Mouse (Mus musculus): Measurements from ENCODE around the gene Otud5. TPM values are rescaled to one million over a fixed set of nuclear protein-coding genes. Genes with fewer than 3 reads are reported as not detected.

Gene Otud5
- polyA plus RNA-seq (2017; shearing (Covaris generic)), result 22.0 TPM

GRCm38 (mm10) chrX:7841163-7842162 lies at the start of gene Otud5:
Gene Otud5 (plus strand): TSS chrX:7841364.

GRCm38 (mm10) chrX:7821865-7822779 lies 19.0 kb upstream of the Otud5 start, which contains the start of gene Kcnd1:
Gene Kcnd1 (plus strand): TSS chrX:7822289.

GRCm38 (mm10) chrX:7878007-7878419 lies 36.8 kb downstream of the Otud5 start, which contains the start of gene Pim2:
Gene Pim2 (plus strand): TSS chrX:7878262.

DNA sequence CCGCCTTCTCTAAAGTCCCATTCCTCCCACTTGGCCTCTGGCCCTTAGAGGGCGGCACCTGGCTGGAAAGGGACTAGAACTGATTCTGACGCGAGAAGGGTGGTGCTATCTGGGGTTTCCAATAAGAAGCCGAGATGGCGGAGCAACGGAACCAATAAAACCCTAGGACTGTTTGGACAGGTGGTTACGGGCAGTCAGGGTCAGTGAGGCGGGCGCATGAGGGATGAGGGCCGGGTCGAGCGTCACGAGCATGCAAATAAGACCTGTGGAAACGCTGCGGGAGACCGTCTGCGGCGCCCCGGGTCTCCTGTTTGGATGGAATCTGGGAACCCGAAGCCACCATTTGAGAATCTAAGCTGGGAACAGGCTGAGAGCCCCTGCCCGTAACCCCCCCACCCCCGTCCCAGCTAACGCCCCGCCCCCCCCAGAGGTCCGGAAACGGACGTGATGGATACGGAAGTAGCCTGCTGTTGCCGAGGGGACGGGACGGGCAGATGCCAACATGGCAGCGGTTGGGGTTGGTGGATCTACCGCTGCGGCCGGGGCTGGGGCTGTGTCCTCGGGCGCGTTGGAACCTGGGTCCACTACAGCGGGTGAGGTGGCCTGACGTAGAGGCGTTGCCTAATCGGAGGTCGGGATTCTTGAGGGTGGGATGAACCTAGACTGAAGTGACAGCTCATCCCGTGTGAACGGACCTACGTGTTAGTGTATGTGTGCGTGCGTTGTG lies 42.8 kb downstream of the Otud5 start, which contains the start of gene Slc35a2:
Slc35a2 (plus strand) TSS at position 188 of the 727 bp plus-strand sequence.

GRCm38 (mm10) chrX:7898880-7899874 lies 58.0 kb downstream of the Otud5 start, which contains the start of the genes Pqbp1 and Timm17b:
Gene Pqbp1 (minus strand): TSS chrX:7899269.
Gene Timm17b (plus strand): TSS chrX:7899357.

GRCm38 (mm10) chrX:7907735-7908134 lies 66.6 kb downstream of the Otud5 start, which contains the start of gene Gm10491:
Gene Gm10491 (minus strand): TSS chrX:7907835.

DNA sequence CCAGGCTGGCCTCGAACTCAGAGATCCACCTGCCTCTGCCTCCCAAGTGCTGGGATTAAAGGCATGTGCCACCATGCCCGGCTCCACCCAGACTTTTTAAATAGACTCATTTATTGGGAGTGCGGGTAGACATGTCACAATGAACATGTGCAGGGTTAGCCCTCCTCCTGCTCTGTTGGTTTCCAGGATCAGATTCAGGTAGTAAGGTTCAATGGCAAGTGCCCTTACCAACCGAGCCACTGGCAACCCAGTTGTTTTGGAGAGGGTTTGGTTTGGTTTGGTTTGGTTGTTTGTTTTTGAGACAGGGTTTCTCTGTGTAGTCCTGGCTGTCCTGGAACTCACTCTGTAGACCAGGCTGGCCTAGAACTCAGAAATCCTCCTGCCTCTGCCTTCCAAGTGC lies 68.1 kb downstream of the Otud5 start, which contains the start of gene Gm10490:
Gm10490 (plus strand) TSS at position 301 of the 400 bp plus-strand sequence.

GRCm38 (mm10) chrX:7919601-7920383 lies 78.6 kb downstream of the Otud5 start, which contains the start of gene Pcsk1n:
Gene Pcsk1n (plus strand): TSS chrX:7919822.

Other genes starting within 250 kb of the Otud5 start
- gene Ccdc22, start 235.8 kb upstream of the Otud5 start, polyA plus RNA-seq (2017; shearing (Covaris generic)), result 30.6 TPM
- gene Cacna1f, start 234.3 kb upstream of the Otud5 start, polyA plus RNA-seq (2017; shearing (Covaris generic)), result not detected
- 18.7 TPM for gene Syp, start 202.9 kb upstream of the Otud5 start, polyA plus RNA-seq (2017; shearing (Covaris generic))
- gene Prickle3, start 184.1 kb upstream of the Otud5 start, polyA plus RNA-seq (2017; shearing (Covaris generic)), result 43.5 TPM
- 122 TPM for gene Plp2, start 170.0 kb upstream of the Otud5 start, polyA plus RNA-seq (2017; shearing (Covaris generic))
- not detected for gene Magix, start 160.1 kb upstream of the Otud5 start, polyA plus RNA-seq (2017; shearing (Covaris generic))
- 87.5 TPM for gene Gpkow, start 144.2 kb upstream of the Otud5 start, polyA plus RNA-seq (2017; shearing (Covaris generic))
- gene Wdr45, start 127.0 kb upstream of the Otud5 start, polyA plus RNA-seq (2017; shearing (Covaris generic)), result 79.9 TPM
- not detected for gene Gm45208, start 119.1 kb upstream of the Otud5 start, polyA plus RNA-seq (2017; shearing (Covaris generic))
- gene Praf2, start 112.9 kb upstream of the Otud5 start, polyA plus RNA-seq (2017; shearing (Covaris generic)), result 40.0 TPM
- 0.29 TPM for gene Ccdc120, start 90.5 kb upstream of the Otud5 start, polyA plus RNA-seq (2017; shearing (Covaris generic))
- gene Tfe3, start 78.8 kb upstream of the Otud5 start, polyA plus RNA-seq (2017; shearing (Covaris generic)), result 55.8 TPM
- gene Gripap1, start 51.6 kb upstream of the Otud5 start, polyA plus RNA-seq (2017; shearing (Covaris generic)), result 120 TPM
- 1.6 TPM for gene Kcnd1, start 19.1 kb upstream of the Otud5 start, polyA plus RNA-seq (2017; shearing (Covaris generic))
- 85.7 TPM for gene Pim2, start 36.9 kb downstream of the Otud5 start, polyA plus RNA-seq (2017; shearing (Covaris generic))
- gene Slc35a2, start 42.7 kb downstream of the Otud5 start, polyA plus RNA-seq (2017; shearing (Covaris generic)), result 44.9 TPM
- gene Pqbp1, start 57.9 kb downstream of the Otud5 start, polyA plus RNA-seq (2017; shearing (Covaris generic)), result 158 TPM
- gene Timm17b, start 58.0 kb downstream of the Otud5 start, polyA plus RNA-seq (2017; shearing (Covaris generic)), result 162 TPM
- not detected for gene Gm10491, start 66.5 kb downstream of the Otud5 start, polyA plus RNA-seq (2017; shearing (Covaris generic))
- gene Gm10490, start 68.2 kb downstream of the Otud5 start, polyA plus RNA-seq (2017; shearing (Covaris generic)), result not detected
- gene Pcsk1n, start 78.5 kb downstream of the Otud5 start, polyA plus RNA-seq (2017; shearing (Covaris generic)), result not detected
- gene Eras, start 87.2 kb downstream of the Otud5 start, polyA plus RNA-seq (2017; shearing (Covaris generic)), result not detected
- gene Hdac6, start 106.5 kb downstream of the Otud5 start, polyA plus RNA-seq (2017; shearing (Covaris generic)), result 26.4 TPM
- 39.8 TPM for gene Gata1, start 136.7 kb downstream of the Otud5 start, polyA plus RNA-seq (2017; shearing (Covaris generic))
- not detected for gene Glod5, start 177.1 kb downstream of the Otud5 start, polyA plus RNA-seq (2017; shearing (Covaris generic))
- 31.3 TPM for gene Suv39h1, start 233.4 kb downstream of the Otud5 start, polyA plus RNA-seq (2017; shearing (Covaris generic))
- 74.8 TPM for gene Was, start 249.1 kb downstream of the Otud5 start, polyA plus RNA-seq (2017; shearing (Covaris generic))

All from inflammation-experienced regulatory T-cells, adult 16 weeks (primary cell).